Mouse (Mus musculus): Measurements from ENCODE around the gene Rsf1. TPM values are rescaled to one million over a fixed set of nuclear protein-coding genes. Genes with fewer than 3 reads are reported as not detected.

The Rsf1 gene
- polyA plus RNA-seq, 1 experiment from 2014 or later, result 35.1 TPM

- ATAC-seq (ENCODE audit: low FRiP score, low TSS enrichment) (no peak), DNase-seq (no peak)
- H3K9me3 ChIP-seq (ENCODE audit: control insufficient read depth, low read length), result no peaks in the 10 kb centered on the region
- no peaks in the 10 kb centered on the region for H3K27me3 ChIP-seq (ENCODE audit: control insufficient read depth, insufficient read depth, low read length)
- WGBS, result 34% methylated on average over 4 of the region's 4 CpGs
- H3K36me3 ChIP-seq (ENCODE audit: control insufficient read depth, insufficient read depth, low read length), result no peaks in the 10 kb centered on the region
- no peak overlapping the region for H3K4me3 ChIP-seq (replicated peaks; ENCODE audit: low read depth, low read length)
- no peak overlapping the region for H3K27ac ChIP-seq (replicated peaks; ENCODE audit: low read depth, low read length)
- no peaks in the 10 kb centered on the region; the same call in 1 of the 2 replicates for H3K4me1 ChIP-seq (ENCODE audit: control insufficient read depth, insufficient read depth, low read length)
- H3K9ac ChIP-seq (replicated peaks; ENCODE audit: low read length), result no peak overlapping the region
- H3K4me2 ChIP-seq (ENCODE audit: low read length), result no peak overlapping the region
Measured at GRCm38 (mm10) chr7:97735886-97736420, 156.3 kb downstream of the Rsf1 start.

GRCm38 (mm10) chr7:97737256-97737637 is 157.6 kb downstream of the Rsf1 start:
- ATAC-seq (ENCODE audit: low FRiP score, low TSS enrichment), result no peak; the same call in 1 of the 2 replicates
- H3K27ac ChIP-seq (replicated peaks; ENCODE audit: low read depth, low read length), result no peak overlapping the region
- peak; percentile 26 for DNase-seq
- 5% methylated on average over 12 of the region's 12 CpGs for WGBS
- H3K9ac ChIP-seq (replicated peaks; ENCODE audit: low read length), result peak overlapping the region; percentile 78
- H3K4me2 ChIP-seq (ENCODE audit: low read length), result peak overlapping the region; percentile 96
- no peaks in the 10 kb centered on the region for H3K9me3 ChIP-seq (ENCODE audit: control insufficient read depth, low read length)
- peak overlapping the region; percentile 63 for H3K4me3 ChIP-seq (replicated peaks; ENCODE audit: low read depth, low read length)
- no peaks in the 10 kb centered on the region for H3K27me3 ChIP-seq (ENCODE audit: control insufficient read depth, insufficient read depth, low read length)
- no peaks in the 10 kb centered on the region for H3K36me3 ChIP-seq (ENCODE audit: control insufficient read depth, insufficient read depth, low read length)
- no peaks in the 10 kb centered on the region; the same call in 1 of the 2 replicates for H3K4me1 ChIP-seq (ENCODE audit: control insufficient read depth, insufficient read depth, low read length)

GRCm38 (mm10) chr7:97737638-97738456 is 158.2 kb downstream of the Rsf1 start, which contains the start of gene Aqp11:
TSS of gene Aqp11 (minus strand) at chr7:97738289.
- peak within 1 kb of the TSS; percentile 45; the same call in 1 of the 2 replicates for H3K27ac ChIP-seq (replicated peaks; ENCODE audit: low read depth, low read length)
- peak; percentile 92 for ATAC-seq (ENCODE audit: low FRiP score, low TSS enrichment)
- no peaks in the 10 kb centered on the region; the same call in 1 of the 2 replicates for H3K4me1 ChIP-seq (ENCODE audit: control insufficient read depth, insufficient read depth, low read length)
- DNase-seq, result peak; percentile 90
- H3K4me3 ChIP-seq (replicated peaks; ENCODE audit: low read depth, low read length), result peak within 1 kb of the TSS; percentile 63
- H3K36me3 ChIP-seq (ENCODE audit: control insufficient read depth, insufficient read depth, low read length), result no peaks in the 10 kb centered on the region
- H3K27me3 ChIP-seq (ENCODE audit: control insufficient read depth, insufficient read depth, low read length), result no peaks in the 10 kb centered on the region
- H3K9me3 ChIP-seq (ENCODE audit: control insufficient read depth, low read length), result no peaks in the 10 kb centered on the region
- under 1% methylated on average over 53 of the region's 64 CpGs for WGBS
- peak within 1 kb of the TSS; percentile 96 for H3K4me2 ChIP-seq (ENCODE audit: low read length)
- peak within 1 kb of the TSS; percentile 78 for H3K9ac ChIP-seq (replicated peaks; ENCODE audit: low read length)

GRCm38 (mm10) chr7:97740948-97741347 is 161.3 kb downstream of the Rsf1 start:
- Histone ChIP-seq H3K36me3 (ENCODE audit: control insufficient read depth, insufficient read depth, low read length) (no peaks in the 10 kb centered on the region), H3K27me3 (ENCODE audit: control insufficient read depth, insufficient read depth, low read length) (no peaks in the 10 kb centered on the region), H3K9ac (replicated peaks; ENCODE audit: low read length) (no peak overlapping the region), H3K4me2 (ENCODE audit: low read length) (no peak overlapping the region), H3K9me3 (ENCODE audit: control insufficient read depth, low read length) (no peaks in the 10 kb centered on the region), H3K27ac (replicated peaks; ENCODE audit: low read depth, low read length) (no peak overlapping the region), H3K4me1 (ENCODE audit: control insufficient read depth, insufficient read depth, low read length) (no peaks in the 10 kb centered on the region; the same call in 1 of the 2 replicates), H3K4me3 (replicated peaks; ENCODE audit: low read depth, low read length) (no peak overlapping the region)
- WGBS, result 42% methylated on average over 10 of the region's 10 CpGs
- ATAC-seq (ENCODE audit: low FRiP score, low TSS enrichment) (no peak), DNase-seq (no peak)

GRCm38 (mm10) chr7:97741756-97742291 is 162.1 kb downstream of the Rsf1 start:
- Histone ChIP-seq H3K27me3 (ENCODE audit: control insufficient read depth, insufficient read depth, low read length) (no peaks in the 10 kb centered on the region), H3K36me3 (ENCODE audit: control insufficient read depth, insufficient read depth, low read length) (no peaks in the 10 kb centered on the region), H3K27ac (replicated peaks; ENCODE audit: low read depth, low read length) (no peak overlapping the region), H3K4me2 (ENCODE audit: low read length) (no peak overlapping the region), H3K4me3 (replicated peaks; ENCODE audit: low read depth, low read length) (no peak overlapping the region), H3K4me1 (ENCODE audit: control insufficient read depth, insufficient read depth, low read length) (no peaks in the 10 kb centered on the region; the same call in 1 of the 2 replicates), H3K9ac (replicated peaks; ENCODE audit: low read length) (no peak overlapping the region), H3K9me3 (ENCODE audit: control insufficient read depth, low read length) (no peaks in the 10 kb centered on the region)
- 4% methylated on average over 1 of the region's 1 CpGs for WGBS
- no peak for DNase-seq
- ATAC-seq (ENCODE audit: low FRiP score, low TSS enrichment), result no peak

Other genes with a start within 250 kb of the Rsf1 start
- 3.9 and 4.4 TPM in 2 replicates for gene Usp35, start 247.9 kb upstream of the Rsf1 start, polyA plus RNA-seq (2014; fragmentation: Nextera tagmentation; extraction: Ambion mirVana)
- gene Kctd21, start 247.6 kb upstream of the Rsf1 start, polyA plus RNA-seq (2014; fragmentation: Nextera tagmentation; extraction: Ambion mirVana), result 6.1 and 8.5 TPM in 2 replicates
- gene Alg8, start 208.3 kb upstream of the Rsf1 start, polyA plus RNA-seq (2014; fragmentation: Nextera tagmentation; extraction: Ambion mirVana), result 9.4 and 10.8 TPM in 2 replicates
- gene Ndufc2, start 179.9 kb upstream of the Rsf1 start, polyA plus RNA-seq (2014; fragmentation: Nextera tagmentation; extraction: Ambion mirVana), result 450 and 544 TPM in 2 replicates
- 1.2 and 1.7 TPM in 2 replicates for gene Thrsp, start 162.2 kb upstream of the Rsf1 start, polyA plus RNA-seq (2014; fragmentation: Nextera tagmentation; extraction: Ambion mirVana)
- 0.93 and 1.1 TPM in 2 replicates for gene Kctd14, start 128.6 kb upstream of the Rsf1 start, polyA plus RNA-seq (2014; fragmentation: Nextera tagmentation; extraction: Ambion mirVana)
- 32.5 and 49.3 TPM in 2 replicates for gene Ints4, start 98.9 kb upstream of the Rsf1 start, polyA plus RNA-seq (2014; fragmentation: Nextera tagmentation; extraction: Ambion mirVana)
- gene Aamdc, start 392 bp upstream of the Rsf1 start, polyA plus RNA-seq (2014; fragmentation: Nextera tagmentation; extraction: Ambion mirVana), result 42.2 and 55.6 TPM in 2 replicates
- 190 and 195 TPM in 2 replicates for gene Clns1a, start 116.7 kb downstream of the Rsf1 start, polyA plus RNA-seq (2014; fragmentation: Nextera tagmentation; extraction: Ambion mirVana)
- gene Aqp11, start 158.4 kb downstream of the Rsf1 start, polyA plus RNA-seq (2014; fragmentation: Nextera tagmentation; extraction: Ambion mirVana), result 17.2 and 18.5 TPM in 2 replicates
- 117 and 171 TPM in 2 replicates for gene Pak1, start 208.7 kb downstream of the Rsf1 start, polyA plus RNA-seq (2014; fragmentation: Nextera tagmentation; extraction: Ambion mirVana)

Measured in midbrain, embryonic 14.5 days (tissue).